Mouse (Mus musculus): ENCODE data around the gene Crb1.

- TF ChIP-seq CTCF (IDR thresholded peaks at IDR 0.05; ENCODE audit: low read depth, low read length) (no peak), POLR2A (IDR thresholded peaks at IDR 0.05; ENCODE audit: insufficient read depth, low read length) (no peak)
Measured at GRCm38 (mm10) chr1:139391747-139392146, 14.8 kb upstream of the Crb1 start.
